Mouse (Mus musculus) cerebellum, adult 8-10 months (tissue): ENCODE results near the gene Aplnr.

Experiments used
- DNase-seq: peaks from one replicate; pipeline ENCODE4 v3.0.0; 2022

The Aplnr gene

DNA sequence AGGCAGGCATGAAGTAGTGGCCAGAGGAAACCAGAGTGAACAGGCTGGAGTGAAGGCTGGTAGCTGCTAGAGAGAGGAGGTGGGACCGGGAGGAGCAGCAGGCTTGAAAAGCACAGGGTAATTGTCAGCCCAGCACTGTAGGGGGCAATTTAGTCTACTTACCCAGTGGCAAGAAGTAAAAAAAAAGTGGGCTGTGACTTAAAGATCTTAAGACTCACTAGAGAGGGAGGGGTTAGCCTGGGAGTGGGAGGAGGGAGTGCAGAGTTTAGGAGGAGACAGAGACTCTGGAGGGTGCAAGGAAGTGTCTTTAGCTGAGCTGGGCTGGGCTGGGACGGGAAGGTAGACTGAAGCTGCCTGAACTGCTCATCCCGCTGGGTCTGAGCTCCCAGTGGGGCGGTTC lies at the start of gene Aplnr:
Gene Aplnr, plus strand, starts transcription at position 137 of the 400 bp plus-strand sequence.
- no peak for DNase-seq

DNA sequence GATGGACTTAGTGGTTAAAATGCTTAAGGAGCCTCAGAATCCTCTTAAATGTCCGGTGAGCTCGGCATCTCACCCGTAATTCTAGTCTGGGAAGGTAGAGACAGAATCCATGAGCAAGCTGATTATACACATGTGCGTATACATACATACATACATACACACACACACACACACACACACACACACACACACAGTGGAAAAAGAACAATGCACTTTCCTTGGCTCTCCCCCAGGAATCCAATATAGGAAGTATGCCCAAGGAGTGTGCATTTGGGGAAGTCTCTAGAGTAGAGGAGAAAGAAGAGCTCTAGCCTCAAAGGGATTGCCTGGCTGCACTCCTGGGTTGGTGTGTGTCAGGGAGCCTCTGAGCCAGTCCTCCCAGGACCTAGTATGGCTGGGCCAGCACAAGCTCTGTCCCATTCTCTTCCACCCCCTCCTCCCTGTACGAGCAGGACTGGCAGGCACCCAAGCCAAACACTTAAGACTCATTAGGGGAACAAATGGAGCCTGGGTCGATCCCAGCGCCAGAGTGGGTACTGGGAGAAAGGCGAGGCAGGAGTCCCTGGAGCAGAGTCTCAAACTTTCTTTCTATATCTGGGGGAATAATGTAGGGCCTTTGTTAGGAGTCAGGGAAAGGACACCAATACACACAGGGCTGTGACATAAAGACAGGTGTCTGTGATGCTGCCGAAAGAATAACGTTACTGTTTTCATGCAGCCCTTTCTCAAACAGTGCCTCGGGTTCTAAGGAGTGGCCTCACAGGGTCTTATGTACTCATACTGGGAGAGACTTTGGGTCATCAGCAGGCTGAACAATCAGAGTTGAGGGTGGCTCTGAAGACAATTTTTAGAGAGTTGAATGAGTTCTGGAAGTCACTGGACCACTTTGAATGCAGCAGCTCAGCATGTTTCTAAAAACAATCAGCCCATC lies 47.0 kb upstream of the Aplnr start:
- DNase-seq: no peak

DNA sequence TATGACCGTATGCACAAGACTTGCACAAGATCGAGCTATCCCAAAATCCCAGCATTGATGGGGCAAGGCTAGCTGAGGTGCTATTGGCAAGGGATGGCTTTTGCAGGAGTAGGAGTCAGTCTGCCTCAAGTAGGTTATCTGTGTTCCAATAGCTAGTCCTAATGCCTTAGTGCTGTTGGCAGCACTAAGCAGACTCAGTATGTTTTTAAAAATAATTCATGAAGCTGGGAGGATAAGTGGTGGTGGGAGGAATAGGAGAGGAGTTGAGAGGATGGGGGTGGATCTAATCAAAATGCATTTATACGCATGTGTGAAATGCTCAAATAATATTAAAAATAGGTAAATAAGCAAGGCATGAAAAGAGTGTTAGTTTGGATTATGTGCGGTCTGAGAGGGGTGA lies 44.7 kb upstream of the Aplnr start:
- DNase-seq: no peak

DNA sequence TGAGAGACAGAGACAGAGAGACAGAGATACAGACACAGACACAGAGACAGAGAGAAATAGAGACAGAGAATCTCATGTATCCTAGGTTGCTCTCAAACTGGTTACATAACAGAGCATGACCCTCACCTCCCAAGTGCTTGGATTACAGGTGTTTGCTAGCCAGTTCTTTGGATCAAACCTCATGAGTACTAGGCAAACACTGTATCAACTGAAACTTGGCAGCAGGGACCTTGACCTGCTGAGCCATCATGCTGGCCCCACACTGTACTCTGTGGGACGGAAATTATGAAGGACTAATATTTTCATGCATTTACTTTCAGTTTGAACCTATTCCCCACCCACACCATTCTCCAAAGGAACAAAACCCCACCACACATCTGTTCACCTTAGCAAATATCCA lies 42.6 kb upstream of the Aplnr start:
- no peak for DNase-seq

DNA sequence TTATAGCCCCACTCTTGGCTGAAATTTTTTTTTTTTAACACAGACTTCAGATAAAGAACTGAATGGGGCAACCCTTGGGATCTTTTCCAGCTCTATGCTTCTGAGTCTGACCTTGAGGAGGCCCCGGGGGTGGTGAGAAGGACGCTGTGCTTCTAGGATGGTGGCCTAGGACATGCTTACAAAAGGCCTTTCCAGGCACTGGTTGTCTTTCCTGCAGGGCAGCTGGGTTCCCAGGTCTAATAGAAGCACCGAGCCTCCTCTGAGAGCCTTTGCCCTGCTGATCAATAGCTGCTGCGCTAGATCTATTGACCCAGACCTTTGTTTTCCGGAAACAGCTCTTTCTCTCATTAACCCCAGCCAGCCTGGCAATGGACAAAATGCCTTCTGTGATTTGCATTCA lies 40.1 kb upstream of the Aplnr start:
- no peak for DNase-seq

DNA sequence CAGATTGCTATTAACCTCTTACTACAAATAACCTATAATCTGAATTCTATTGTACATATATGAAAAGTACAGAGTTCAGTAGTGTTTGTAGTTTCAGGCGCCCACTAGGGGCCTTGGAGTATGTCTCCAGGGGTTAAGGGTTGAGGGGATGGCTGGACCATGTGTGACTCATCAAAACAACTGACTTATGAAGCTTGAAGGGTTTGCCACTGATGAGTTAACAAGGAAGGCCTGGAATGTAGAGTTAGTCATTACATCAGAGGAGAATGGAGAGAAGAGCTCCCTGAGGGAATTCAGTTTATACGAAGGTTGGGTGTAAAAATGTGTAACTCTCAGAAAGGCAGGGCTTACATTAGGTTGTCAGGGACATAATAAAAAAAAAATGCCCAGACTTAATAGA lies 38.0 kb upstream of the Aplnr start:
- no peak for DNase-seq

DNA sequence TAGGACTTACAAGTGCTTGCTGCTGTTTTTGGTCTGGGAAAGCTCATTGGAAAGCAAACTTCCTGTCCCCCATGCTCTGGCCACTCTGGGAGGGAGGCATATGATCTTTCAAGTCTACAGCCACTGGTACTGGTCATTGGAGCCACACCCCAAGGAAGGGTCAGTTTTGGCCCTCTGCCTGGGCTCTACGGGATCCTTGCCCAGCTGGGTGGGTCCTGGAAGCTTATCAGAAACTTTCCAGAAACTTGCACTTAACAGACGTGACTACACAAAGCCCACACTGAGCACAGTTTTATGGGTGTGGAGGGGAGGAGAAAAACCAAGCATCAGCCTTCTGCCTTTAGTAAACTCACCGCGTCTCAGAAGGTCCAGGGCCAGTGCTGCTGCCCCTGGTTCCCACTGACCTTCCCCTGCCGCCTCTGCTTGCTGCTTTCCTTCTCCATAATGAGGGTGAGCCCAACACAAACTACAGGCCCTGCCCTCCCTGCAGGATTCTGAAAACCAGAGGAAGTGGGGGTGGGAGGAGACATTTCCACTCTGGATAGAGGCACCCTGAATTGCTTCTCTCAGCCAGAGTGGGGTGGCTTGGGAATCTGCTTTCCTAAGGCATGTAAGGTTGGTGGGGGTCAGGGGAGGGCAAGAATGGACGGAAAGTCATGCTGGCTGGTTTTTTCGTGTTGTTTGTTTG lies 37.1 kb upstream of the Aplnr start:
- no peak for DNase-seq

DNA sequence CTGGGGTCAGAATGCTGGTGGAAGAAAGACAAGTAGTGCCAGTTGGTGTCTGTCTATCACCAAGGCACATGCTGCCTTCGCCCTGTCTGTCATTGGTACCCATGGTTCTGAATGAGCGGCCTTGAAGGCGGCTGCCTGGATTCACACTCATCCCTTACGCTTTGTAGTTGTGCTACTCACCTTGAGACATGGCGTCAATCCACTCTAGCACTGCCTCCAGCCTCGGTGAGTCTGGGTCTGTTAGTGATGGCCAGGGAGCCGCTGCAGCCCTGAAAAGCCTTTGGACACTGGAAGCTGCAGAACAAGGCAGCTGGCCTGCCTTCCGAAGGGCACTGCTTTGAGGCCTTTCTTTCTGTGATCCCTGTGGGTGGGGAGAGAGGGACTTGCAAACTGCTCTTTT lies 32.8 kb upstream of the Aplnr start:
- DNase-seq: no peak

DNA sequence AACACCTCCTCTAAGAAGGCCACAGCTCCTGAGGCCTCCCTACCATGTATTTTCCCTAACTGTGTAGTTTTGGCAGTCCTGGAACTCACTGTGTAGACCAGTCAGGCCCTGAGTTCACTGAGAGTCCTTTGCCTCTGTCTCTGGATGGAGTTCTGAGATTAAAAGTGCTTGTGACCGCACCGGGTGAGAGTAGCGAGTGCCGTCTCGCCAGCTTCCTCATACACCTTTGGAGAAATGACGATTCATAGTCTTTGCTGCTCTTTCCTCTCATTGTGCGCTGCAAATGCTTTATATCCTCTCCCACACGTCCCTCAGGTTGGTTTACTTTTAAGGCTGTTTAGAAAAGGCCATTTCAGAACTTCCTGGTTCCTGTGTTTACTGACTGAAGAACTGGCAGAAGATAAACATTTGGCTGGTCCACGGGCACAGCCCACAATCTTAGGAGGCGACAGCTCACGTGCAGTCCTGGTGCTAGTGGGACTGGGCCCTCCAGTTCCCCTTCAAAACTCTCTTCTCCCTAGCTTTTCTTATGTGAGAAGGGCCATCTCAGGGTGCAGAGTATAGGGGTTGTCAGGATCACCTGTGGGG lies 30.5 kb upstream of the Aplnr start:
- DNase-seq: no peak

DNA sequence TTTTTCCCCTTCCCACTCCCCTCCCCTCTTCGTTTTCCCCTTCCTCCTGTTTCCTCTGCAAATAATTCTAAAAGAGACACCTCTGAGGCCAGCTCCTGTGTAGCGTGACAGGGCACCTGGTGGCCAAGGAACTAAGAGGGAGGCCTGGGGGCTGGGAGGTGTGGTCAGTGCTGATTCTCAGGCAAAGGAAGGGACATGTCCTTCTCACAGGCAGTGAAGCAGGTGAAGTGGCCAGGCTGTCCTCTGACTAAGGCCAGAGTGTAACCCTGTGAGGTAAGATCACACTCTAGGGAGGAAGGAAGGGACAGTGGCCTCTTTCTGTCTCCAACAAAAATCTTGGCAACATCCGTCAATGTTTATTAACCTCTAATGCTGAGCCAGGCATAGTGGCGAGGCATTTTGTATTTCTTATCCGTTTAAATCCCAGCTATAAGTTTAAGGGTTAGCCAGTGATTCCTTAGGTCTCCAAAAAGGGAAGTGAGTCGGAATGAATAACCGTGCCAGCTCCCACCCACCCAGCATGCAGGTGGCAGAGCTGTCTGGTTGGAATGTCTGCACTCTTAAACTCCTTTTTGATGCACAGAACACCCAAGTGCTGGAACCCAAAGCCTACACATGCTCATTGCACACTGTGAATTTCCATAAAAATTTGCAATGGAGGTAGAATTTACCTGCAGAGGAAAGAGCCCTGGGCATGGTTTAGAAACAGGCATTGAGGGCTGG lies 29.8 kb upstream of the Aplnr start:
- no peak for DNase-seq

DNA sequence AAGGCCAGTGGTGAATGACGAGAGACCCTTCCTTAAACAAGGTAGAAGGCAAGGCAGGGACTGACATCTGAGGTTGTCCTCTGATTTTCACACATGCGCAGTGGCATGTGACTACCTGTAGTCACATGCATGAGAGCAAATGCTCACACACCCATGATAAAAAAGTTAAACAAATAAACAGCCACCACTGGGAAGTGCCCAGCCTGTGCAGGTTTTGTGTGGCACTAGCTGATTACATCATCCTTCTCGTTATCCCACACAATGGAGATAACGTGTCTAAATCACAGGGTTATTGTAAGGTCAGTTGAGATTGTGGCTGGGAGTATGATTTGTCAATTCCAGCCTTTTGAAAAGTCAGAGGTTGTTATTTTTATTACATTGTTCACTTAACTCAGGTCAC lies 29.1 kb upstream of the Aplnr start:
- DNase-seq: no peak

DNA sequence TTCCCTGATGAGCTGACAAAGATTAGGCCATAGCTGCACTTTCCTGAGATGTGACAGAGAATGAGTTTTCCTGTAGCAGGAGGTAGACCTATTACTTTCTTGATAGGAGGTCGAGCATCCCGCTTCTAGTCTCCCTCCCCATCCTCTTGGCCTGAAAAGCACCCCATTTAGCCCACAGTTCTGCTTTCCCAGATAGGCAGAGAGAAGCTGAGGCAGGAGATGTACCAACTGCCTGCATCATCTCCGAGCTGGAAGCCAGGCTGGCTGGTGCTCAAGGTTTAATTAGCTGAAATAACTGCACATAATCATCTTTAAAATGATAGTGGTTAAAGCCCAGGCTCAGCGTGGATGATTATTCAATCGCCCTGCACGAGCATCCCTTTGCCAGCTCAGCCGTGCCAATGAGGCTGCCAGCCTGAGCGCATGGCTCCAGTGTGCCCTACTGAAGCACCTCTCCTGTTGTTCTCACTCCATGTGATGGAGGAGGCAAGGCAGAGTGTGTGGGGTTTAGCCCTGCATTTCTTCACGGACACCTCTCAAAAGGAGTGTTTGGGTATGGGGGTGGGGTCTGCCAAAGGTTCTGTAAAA lies 25.6 kb upstream of the Aplnr start:
- DNase-seq: no peak

DNA sequence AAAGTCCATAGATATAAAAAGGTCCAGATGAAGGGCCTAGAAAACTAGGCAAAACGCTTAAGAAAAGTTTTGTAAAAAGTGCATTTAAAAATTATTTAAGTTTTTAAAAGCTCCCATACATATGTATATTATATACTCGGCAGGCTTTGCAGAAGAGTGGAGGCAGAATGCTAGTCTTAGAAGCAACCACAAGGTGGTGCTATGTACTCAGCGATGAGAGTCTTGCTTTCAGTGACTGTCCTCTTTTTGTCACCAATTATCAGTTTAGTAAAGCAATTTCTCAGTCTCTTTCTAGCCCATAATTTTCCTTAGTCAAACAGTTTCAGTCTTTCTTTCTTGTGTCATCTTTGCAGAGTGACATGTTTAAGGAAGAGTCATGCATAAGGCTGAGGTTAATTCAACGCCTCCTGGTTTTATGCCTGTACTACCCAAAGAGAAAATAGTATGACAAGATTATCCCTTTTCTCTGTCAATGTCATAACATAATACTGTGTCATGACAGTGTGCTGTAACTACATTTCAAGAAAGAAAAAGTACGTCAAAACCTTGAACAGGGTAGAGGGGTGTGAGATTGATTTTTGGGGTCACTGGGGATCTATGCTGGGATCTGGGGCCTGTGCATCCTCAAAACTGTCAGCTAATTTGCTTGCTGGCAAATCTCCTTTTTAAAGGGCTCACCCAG lies 12.7 kb upstream of the Aplnr start:
- DNase-seq: peak; percentile 27

DNA sequence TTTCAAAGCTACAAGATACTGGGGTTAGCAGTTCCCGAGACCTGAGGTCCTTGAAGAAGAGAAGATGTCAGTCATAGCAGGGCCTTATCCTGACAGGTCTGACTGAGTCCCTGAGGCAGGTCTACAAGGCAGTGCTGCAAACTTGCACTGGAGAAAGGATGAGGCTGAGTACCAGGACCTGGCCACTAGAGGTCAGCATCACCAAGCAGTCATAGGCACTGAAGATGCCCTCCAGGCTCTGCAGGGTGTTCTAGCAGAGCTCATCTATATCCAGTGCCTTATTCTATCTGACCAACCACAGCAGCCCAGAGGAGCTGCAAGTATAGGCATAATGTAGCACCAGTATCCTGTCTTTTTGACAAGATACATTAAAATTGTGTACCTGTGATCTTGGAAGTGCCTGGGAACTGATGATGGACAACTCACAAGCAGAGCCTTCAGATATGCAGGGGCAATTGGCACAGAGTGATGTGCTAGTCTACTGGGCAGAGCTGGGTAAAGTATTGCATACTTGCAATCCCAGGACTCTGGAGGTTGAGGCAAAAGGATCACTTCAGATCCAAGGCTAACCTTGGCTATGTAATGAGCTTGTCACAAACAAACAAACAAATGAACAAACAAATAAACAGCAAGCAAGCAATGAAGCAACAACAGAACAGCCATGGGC lies 12.0 kb upstream of the Aplnr start:
- peak; percentile 35 for DNase-seq

DNA sequence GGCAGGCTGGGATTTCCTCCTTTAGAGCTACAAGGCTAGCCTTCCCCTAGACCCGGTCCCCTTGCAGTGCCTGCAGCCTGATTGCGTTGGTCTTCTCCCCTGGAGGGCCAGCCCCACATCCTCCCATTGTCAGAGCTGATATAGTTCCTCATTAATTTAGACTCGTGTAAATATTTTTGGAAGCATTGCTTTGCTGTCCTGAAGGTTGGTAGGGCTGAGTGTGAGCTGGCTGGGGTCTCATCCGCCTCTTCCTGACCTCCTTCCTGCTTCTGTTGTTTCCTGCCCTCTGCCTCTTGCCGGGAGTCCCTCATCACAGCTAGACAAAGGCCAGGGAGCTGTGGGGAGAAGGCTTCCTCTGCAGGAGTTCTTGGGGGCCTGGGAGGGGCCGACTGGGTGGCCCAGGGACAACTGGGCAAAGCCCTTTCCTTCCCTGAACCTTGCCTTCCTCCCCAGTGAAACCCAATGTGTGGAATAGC lies 6.5 kb upstream of the Aplnr start:
- DNase-seq: no peak

DNA sequence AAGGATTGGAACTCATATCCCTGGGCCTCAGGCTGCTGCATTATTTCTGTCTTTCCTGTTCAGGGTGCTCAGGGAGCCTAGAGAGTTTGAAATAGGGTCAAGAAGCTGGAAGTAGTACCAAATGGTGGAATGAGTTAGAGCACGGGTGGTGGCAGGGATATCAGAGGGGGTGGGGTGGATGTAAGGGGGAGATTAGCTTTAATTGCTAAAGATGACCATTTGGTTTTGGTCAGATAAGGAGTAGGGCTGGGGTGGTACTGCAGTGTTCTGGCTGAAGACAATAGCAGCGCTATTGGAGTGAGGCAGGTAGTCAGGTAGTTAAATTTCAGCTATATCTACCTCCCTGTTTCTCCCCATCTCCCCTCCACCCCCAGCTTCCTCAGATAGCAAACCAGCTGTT lies 4.8 kb upstream of the Aplnr start:
- DNase-seq: no peak

DNA sequence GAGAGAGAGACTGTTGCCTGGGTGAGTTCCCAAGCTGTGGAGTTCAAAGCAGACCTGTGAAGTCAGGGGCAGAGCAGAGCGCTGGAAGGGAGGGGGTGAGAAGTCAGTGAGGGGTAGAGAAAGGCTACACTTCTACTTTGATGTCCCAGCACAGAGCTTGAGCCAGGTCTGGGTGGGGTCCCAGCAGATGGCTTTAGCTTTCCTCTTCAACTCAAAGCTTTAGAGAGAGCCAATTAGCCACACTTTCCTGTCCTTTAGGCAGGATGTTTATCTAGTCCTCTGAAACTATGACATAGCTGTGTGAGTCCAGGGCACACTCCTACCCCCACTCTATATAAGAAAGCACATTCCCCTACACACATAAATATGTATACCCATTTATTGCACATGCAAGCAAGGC lies 4.3 kb upstream of the Aplnr start:
- DNase-seq: no peak

DNA sequence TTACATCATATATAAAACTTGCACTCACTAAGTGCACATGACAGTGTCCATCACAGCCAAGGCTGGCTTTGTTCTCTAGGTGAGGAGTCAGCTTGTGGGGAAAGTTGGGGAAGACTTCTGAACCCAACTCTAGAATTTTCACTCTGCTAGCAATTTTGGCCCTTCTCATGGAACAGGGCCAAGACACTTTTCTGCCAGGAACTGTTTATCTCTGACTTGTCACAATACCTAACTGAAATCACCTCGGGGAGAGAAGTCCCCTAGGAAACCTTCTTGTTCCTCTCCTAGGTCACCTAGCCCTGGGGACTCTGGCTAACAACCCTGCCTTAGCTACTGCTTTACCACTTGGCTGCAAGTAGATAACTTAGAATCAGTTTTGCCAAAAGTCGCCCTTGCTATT lies 3.8 kb upstream of the Aplnr start:
- no peak for DNase-seq

DNA sequence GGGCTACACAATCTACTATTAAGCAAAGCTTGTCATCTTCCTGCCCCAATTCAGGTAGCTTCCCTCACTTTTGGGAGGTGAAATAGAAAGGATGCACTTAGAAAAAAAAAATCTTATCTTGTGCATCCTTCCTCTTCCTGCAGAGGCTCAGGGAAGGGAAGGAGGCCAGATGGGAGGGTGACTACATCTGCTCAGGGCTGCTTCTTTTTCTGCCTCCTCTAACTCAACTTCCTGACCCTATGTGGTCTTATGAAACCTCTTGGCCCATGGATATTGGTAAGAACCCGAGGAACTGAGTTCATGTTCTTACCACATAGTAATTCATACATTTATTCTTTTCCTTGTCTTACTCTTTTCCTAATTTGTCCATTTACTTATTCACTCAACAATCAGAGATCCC lies 926 bp upstream of the Aplnr start:
- DNase-seq: no peak

DNA sequence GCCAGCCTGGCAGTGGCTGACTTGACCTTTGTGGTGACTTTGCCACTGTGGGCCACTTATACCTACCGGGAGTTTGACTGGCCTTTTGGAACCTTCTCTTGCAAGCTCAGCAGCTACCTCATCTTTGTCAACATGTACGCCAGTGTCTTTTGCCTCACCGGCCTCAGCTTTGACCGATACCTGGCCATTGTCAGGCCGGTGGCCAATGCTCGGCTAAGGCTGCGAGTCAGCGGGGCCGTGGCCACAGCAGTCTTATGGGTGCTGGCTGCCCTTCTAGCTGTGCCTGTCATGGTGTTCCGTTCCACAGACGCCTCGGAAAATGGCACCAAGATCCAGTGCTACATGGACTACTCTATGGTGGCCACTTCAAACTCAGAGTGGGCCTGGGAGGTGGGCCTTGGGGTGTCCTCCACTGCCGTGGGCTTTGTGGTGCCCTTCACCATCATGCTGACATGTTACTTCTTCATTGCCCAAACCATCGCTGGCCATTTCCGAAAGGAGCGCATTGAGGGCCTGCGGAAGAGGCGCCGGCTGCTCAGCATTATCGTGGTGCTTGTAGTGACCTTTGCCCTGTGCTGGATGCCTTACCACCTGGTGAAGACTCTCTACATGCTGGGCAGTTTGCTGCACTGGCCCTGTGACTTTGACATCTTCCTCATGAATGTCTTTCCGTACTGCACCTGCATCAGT lies 951 bp downstream of the Aplnr start:
- DNase-seq: no peak

DNA sequence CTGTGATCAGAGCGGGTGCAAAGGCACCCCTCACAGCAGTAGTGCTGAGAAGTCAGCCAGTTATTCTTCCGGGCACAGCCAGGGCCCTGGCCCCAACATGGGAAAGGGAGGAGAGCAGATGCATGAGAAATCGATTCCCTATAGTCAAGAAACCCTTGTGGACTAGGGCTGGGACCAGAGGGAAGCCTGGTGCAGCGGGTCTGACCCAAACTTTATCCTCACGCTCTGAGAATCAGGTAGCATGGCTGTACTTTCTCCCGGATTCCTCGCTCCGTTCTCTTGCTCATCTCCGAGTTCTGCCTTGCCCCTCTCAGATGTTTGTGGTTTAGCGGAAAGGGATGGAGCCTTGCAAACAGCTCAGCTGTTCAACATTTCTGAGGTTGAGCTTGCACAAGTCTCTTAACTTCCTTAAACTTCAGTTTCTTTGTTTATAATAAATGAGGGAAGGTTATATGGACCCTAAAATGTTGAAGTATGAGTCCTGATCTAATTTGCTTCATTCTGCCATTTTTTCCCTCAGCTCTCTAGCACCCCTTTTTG lies 1.6 kb downstream of the Aplnr start:
- no peak for DNase-seq
